Comparison of ENCODE assay signal across 16 mouse cellular contexts in the genomic region with DNA sequence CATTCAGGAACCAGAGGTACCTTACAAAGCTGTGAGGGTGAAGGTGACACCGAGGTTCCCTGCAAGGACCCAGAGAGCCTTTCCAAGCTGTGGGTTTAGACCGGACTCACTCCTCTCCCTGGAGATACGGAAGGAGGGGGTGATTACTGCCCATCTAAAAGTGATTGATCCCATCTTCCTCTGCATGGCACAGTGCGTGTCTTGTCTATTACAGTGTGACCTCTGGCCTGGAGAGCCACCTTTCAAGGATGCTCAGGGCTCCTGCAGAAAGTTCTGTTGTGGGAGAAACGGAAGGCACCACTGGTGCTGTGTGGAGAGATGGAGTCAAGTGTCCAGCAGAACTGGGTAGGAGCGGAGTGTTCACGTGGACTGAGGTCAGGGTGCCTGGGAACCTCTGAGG. TPM values are rescaled to one million over a fixed set of nuclear protein-coding genes. Genes with fewer than 3 reads are reported as not detected.
DNase-seq lines count a peak whose midpoint lies in the region; ATAC-seq and TF ChIP-seq lines count a peak whose summit lies in the region.
"Had no signal": no experiment of that assay in that cellular context is flagged by ENCODE, and none has a peak within 500 bp of the region (broad histone marks: within the 10 kb centered on the region; RNA-seq: fewer than 3 reads in every experiment).

No protein-coding gene starts in this region.

- TF ChIP-seq CTCF in left cerebral cortex, adult 2 months (IDR thresholded peaks at IDR 0.05), result no peak
- TF ChIP-seq CTCF in olfactory bulb, adult 2 months (IDR thresholded peaks at IDR 0.05; ENCODE audit: insufficient read depth, low read depth, low read length), result no peak

- H3K4me2 ChIP-seq in midbrain, embryonic 11.5 days, result peak overlapping the region; percentile 60

- DNase-seq in left cerebral cortex, adult 2 months (ENCODE audit: extremely low spot score in 1 of 2, low spot score in 2 of 2), result no peak
- DNase-seq in left cerebral cortex, adult 8-10 months (ENCODE audit: low spot score in 2 of 2), result no peak
- no peak for DNase-seq in hindbrain, embryonic 10.5 days (ENCODE audit: low spot score)
- peak; percentile 76 for DNase-seq in midbrain, embryonic 11.5 days (ENCODE audit: low spot score, missing footprints)
- DNase-seq in thymus, postnatal 4 days, result no peak
- DNase-seq in gastrocnemius, adult 8-10 months (ENCODE audit: low spot score in 2 of 2), result no peak
- DNase-seq: adrenal gland, postnatal 14 days; heart, adult 18-20 months; kidney, adult 11 months; kidney, postnatal 36 days; lung, postnatal 14 days had no signal

- intact Hi-C loops in left cerebral cortex, adult 2 months (cut with DNase I), result loop anchor here (5.0 kb wide), 2 partner anchors 52 to 92 kb away; no protein-coding TSS in a partner anchor

- H3K36me3 ChIP-seq in hindbrain, embryonic 10.5 days, result no peaks in the 10 kb centered on the region
- H3K36me3 ChIP-seq in midbrain, embryonic 11.5 days (ENCODE audit: control insufficient read depth, insufficient read depth, low read length), result no peaks in the 10 kb centered on the region
- H3K36me3 ChIP-seq: embryonic facial prominence, embryonic 13.5 days had no signal

- H3K9ac ChIP-seq in midbrain, embryonic 11.5 days (ENCODE audit: low read length), result no peak overlapping the region
- H3K9ac ChIP-seq: embryonic facial prominence, embryonic 13.5 days; liver, embryonic 14.5 days had no signal

- peak overlapping the region; percentile 65 for H3K4me3 ChIP-seq in left cerebral cortex, adult 2 months
- H3K4me3 ChIP-seq in hindbrain, embryonic 10.5 days, result peak overlapping the region; percentile 59
- H3K4me3 ChIP-seq in midbrain, embryonic 11.5 days (ENCODE audit: low read depth, low read length), result peak overlapping the region; percentile 42
- peak overlapping the region; percentile 73 for H3K4me3 ChIP-seq in olfactory bulb, adult 2 months (ENCODE audit: insufficient read depth, low read depth, low read length)

- H3K4me1 ChIP-seq in hindbrain, embryonic 10.5 days (replicated peaks), result peaks cover 31% of the 10 kb centered on the region
- 0 out of 2 replicates have a peak, but pooled peaks cover 2% of the 10 kb centered on the region for H3K4me1 ChIP-seq in midbrain, embryonic 11.5 days (ENCODE audit: control insufficient read depth, insufficient read depth, low read length)
- H3K4me1 ChIP-seq in olfactory bulb, adult 2 months (ENCODE audit: control insufficient read depth, insufficient read depth, low read length), result peaks cover 39% of the 10 kb centered on the region

- peaks cover 66% of the 10 kb centered on the region for H3K27me3 ChIP-seq in hindbrain, embryonic 10.5 days (ENCODE audit: insufficient read depth, poor library complexity, severe bottlenecking)
- H3K27me3 ChIP-seq in midbrain, embryonic 11.5 days (ENCODE audit: control insufficient read depth, insufficient read depth, low read length), result peaks cover 35% of the 10 kb centered on the region

- no peaks in the 10 kb centered on the region for H3K9me3 ChIP-seq in hindbrain, embryonic 10.5 days
- no peaks in the 10 kb centered on the region for H3K9me3 ChIP-seq in midbrain, embryonic 11.5 days (ENCODE audit: control insufficient read depth, low read length)
- H3K9me3 ChIP-seq: embryonic facial prominence, embryonic 13.5 days had no signal

- 81% methylated on average over 7 of the region's 7 CpGs for WGBS in hindbrain, embryonic 10.5 days
- 74% methylated on average over 7 of the region's 7 CpGs for WGBS in midbrain, embryonic 11.5 days
- 84% methylated on average over 7 of the region's 7 CpGs for WGBS in olfactory bulb, adult 2 months

- no peak for ATAC-seq in midbrain, embryonic 11.5 days (ENCODE audit: low FRiP score)

- peak overlapping the region; percentile 70 for H3K27ac ChIP-seq in left cerebral cortex, adult 2 months
- no peak overlapping the region for H3K27ac ChIP-seq in hindbrain, embryonic 10.5 days
- no peak overlapping the region for H3K27ac ChIP-seq in midbrain, embryonic 11.5 days (ENCODE audit: low read depth, low read length)
- H3K27ac ChIP-seq in olfactory bulb, adult 2 months (ENCODE audit: insufficient read depth, low read depth, low read length), result no peak overlapping the region
- H3K27ac ChIP-seq: embryonic facial prominence, embryonic 13.5 days; liver, embryonic 14.5 days; stomach, postnatal 0 days had no signal

- no peak for TF ChIP-seq POLR2A in olfactory bulb, adult 2 months (IDR thresholded peaks at IDR 0.05; ENCODE audit: insufficient read depth, low read depth, low read length)

RNA-seq across cellular contexts. Expression of gene Galnt9, which starts 1.2 kb away (rescaled TPM):
- total RNA-seq in left cerebral cortex, adult 2 months (2021), result 100 to 1,000 TPM; 103 to 119 TPM
- 10 to 100 TPM; 61.9 to 87.7 (median 73.3) TPM for total RNA-seq in left cerebral cortex, adult 8-10 months (2022)
- 4.5 and 6.4 TPM in 2 replicates for polyA plus RNA-seq in hindbrain, embryonic 10.5 days (2016; fragmentation: Nextera tagmentation; extraction: Ambion mirVana)
- polyA plus RNA-seq in midbrain, embryonic 11.5 days (2014; fragmentation: Nextera tagmentation; extraction: Ambion mirVana), result 5.0 and 5.8 TPM in 2 replicates
- not detected in 2 replicates for polyA plus RNA-seq in olfactory bulb, adult 2 months (2012; ENCODE audit: insufficient read depth, insufficient read length, low replicate concordance, missing spikeins)
- total RNA-seq in gastrocnemius, adult 8-10 months (2022), result not detected
- total RNA-seq: adrenal gland, postnatal 14 days had no signal
- polyA plus RNA-seq: heart, postnatal 0 days had no signal

Comparison
In these comparisons a context has a peak if more than half of its experiments do, and no peak if none do; other contexts are left out.
1. RNA of gene Galnt9, which starts 1.2 kb away (total RNA-seq): 103 to 119 TPM in left cerebral cortex, adult 2 months and 61.9 to 87.7 TPM in left cerebral cortex, adult 8-10 months; not detected in gastrocnemius, adult 8-10 months; every median in the first group is over 10 times any median in the second.
2. Peak in every context shown above with its lines, with median percentiles within 50 percentile points of each other: H3K4me3 ChIP-seq.